Mouse (Mus musculus): ENCODE data around the gene Trub2. TPM values are rescaled to one million over a fixed set of nuclear protein-coding genes. Genes with fewer than 3 reads are reported as not detected.
"Not testable (repeated sequence)": the region's sequence is repeated elsewhere in the genome, so short reads cannot be mapped to it uniquely, and the experiment has no call there.

Gene Trub2
- polyA plus RNA-seq, 1 experiment = 0.20 TPM

DNA sequence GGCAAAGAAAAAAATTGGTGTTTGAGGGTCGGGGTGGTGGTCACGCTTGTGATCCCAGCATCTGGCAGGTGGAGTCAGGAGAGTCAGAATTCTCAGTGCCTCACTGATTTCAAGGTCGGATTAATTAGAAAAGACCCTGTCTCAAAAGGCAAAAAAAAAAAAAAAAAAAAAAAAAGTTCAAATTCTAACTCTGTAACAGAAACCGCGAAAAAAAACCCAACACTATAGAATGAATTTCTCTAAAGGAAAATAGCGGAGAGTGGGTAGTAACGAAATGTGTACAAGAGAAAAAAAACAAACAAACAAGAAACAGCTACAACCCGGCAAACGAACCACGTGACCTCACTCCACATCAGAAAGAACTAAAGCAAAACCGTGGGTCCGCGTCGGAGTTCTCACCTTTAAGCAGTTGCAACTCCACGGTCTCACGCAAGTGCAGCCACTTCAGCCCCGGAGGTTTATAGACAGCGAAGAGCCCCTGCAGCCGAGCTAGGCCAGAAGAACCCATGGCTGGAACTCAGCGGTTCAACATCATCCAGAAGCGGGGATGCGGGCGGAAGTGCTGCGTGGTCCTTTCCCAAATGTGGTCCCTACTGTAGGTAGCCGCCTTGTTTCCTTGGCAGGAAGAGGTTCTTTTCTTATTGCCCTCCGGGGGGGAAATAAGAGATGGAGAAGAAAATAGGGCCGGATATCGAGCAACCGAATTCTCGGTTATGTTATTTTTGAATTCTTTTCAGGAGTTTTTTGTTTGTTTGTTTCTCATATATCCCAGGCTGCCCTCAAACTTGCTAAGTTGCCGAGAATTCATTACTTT, 991 bp downstream of the Trub2 start, which contains the start of gene Coq4:
Coq4 (plus strand) TSS at position 390 of the 814 bp plus-strand sequence.
- Histone ChIP-seq H3K36me3 (ENCODE audit: control insufficient read depth) (peaks cover 58% of the 10 kb centered on the region), H3K27me3 (ENCODE audit: control insufficient read depth) (no peaks in the 10 kb centered on the region), H3K4me3 (replicated peaks) (peak within 1 kb of the TSS; percentile 81), H3K4me1 (ENCODE audit: control insufficient read depth) (peaks cover 25% of the 10 kb centered on the region), H3K9me3 (ENCODE audit: control insufficient read depth, low read length) (no peaks in the 10 kb centered on the region; the same call in 1 of the 2 replicates)
- TF ChIP-seq TAL1 (IDR thresholded peaks at IDR 0.05; ENCODE audit: low read length) (no peak), GATA1 (IDR thresholded peaks at IDR 0.05; ENCODE audit: low read length) (no peak)

DNA sequence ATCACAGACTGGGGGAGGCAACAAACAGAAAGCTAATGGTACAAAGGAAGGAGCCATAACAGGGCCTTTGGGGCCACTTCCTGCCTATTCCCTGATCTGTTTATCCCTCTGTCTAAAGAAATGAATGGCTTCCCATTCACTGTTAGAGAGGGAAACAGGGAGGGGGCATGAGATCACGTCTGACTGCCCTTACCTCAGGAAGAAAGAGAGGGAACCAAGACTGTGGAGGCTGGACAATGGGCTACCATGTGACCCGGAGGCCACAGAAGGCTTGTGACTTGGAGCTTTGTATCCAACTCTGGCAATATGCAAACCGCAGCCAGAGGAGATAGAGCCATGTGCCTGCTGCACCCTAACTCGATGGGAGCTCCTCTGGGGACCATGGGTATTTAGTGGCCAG, 4.0 kb downstream of the Trub2 start:
- H3K4me3 ChIP-seq (replicated peaks) = no peak overlapping the region
- no peaks in the 10 kb centered on the region for H3K27me3 ChIP-seq (ENCODE audit: control insufficient read depth)
- TF ChIP-seq TAL1 (IDR thresholded peaks at IDR 0.05; ENCODE audit: low read length) = no peak
- TF ChIP-seq GATA1 (IDR thresholded peaks at IDR 0.05; ENCODE audit: low read length) = no peak
- peaks cover 68% of the 10 kb centered on the region for H3K36me3 ChIP-seq (ENCODE audit: control insufficient read depth)
- H3K4me1 ChIP-seq (ENCODE audit: control insufficient read depth) = peaks cover 24% of the 10 kb centered on the region
- H3K9me3 ChIP-seq (ENCODE audit: control insufficient read depth, low read length) = peaks cover 8% of the 10 kb centered on the region; the same call in 1 of the 2 replicates

DNA sequence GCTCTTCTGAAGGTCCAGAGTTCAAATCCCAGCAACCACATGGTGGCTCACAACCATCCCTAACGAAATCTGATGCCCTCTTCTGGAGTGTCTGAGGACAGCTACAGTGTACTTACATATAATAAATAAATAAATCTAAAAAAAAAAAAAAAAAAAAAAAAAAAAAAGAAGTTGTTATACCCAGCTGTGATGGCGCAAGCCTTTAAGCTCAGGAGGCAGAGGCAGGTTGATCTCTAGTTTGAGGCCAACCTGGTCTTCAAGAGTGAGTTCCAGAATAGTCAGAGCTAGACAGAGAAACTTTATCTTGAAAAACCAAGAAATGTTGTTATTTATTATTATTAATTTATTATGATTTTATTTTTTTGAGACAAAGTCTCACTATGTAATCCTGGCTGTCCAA, 7.0 kb downstream of the Trub2 start:
- H3K27me3 ChIP-seq (ENCODE audit: control insufficient read depth); H3K9me3 ChIP-seq (ENCODE audit: control insufficient read depth, low read length); H3K4me1 ChIP-seq (ENCODE audit: control insufficient read depth); H3K4me3 ChIP-seq (replicated peaks): not testable (repeated sequence)
- peaks cover 95% of the 10 kb centered on the region for H3K36me3 ChIP-seq (ENCODE audit: control insufficient read depth)

DNA sequence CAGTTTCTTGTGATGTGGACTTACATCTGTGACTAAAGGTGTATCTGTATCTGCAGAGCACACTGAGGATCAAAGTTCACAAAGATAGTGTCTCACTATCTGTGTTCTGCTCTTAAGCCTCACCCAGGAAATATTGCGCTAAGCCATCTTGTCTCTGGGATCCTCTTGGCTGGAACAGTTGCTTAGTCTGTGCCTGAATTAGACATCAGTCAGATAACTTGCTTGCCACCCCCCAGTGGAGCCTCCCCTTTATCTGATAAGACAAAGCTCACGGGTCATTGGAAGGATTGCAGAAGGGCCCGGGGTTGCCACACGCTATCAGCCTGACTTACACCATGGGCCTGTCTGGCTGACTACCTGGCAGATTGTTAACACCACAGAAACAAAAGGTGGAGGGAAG, 15.0 kb downstream of the Trub2 start:
- Histone ChIP-seq H3K4me3 (replicated peaks) (no peak overlapping the region), H3K27me3 (ENCODE audit: control insufficient read depth) (no peaks in the 10 kb centered on the region), H3K4me1 (ENCODE audit: control insufficient read depth) (peaks cover 12% of the 10 kb centered on the region), H3K9me3 (ENCODE audit: control insufficient read depth, low read length) (no peaks in the 10 kb centered on the region; the same call in 1 of the 2 replicates), H3K36me3 (ENCODE audit: control insufficient read depth) (peaks cover 31% of the 10 kb centered on the region)
- no peak for TF ChIP-seq GATA1 (IDR thresholded peaks at IDR 0.05; ENCODE audit: low read length)

GRCm38 (mm10) chr2:29771611-29772461, 16.5 kb downstream of the Trub2 start:
- peaks cover 12% of the 10 kb centered on the region for H3K4me1 ChIP-seq (ENCODE audit: control insufficient read depth)
- no peak overlapping the region for H3K4me3 ChIP-seq (replicated peaks)
- H3K27me3 ChIP-seq (ENCODE audit: control insufficient read depth) = no peaks in the 10 kb centered on the region

DNA sequence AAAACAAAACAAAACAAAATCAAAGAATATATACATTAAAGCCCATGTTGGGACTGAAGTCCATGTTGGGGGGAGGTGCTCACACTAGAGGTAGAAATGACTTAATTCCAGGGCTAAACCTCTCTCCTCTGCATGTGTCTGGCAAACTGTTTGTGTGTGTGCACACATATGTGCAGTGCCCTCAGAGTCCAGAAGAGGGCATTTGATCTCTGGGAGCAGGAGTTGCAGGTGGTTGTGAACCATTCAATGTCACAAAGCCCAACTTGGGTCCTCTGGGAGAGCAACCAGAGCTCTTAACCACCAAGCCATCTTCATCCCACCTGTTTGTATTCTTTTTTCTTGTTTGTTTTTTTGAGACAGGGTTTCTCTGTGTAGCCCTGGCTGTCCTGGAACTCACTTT, 18.1 kb downstream of the Trub2 start:
- H3K9me3 ChIP-seq (ENCODE audit: control insufficient read depth, low read length) = no peaks in the 10 kb centered on the region; the same call in 1 of the 2 replicates
- H3K36me3 ChIP-seq (ENCODE audit: control insufficient read depth) = peaks cover 4% of the 10 kb centered on the region
- H3K4me1 ChIP-seq (ENCODE audit: control insufficient read depth) = peaks cover 12% of the 10 kb centered on the region
- TF ChIP-seq GATA1 (IDR thresholded peaks at IDR 0.05; ENCODE audit: low read length) = no peak
- TF ChIP-seq TAL1 (IDR thresholded peaks at IDR 0.05; ENCODE audit: low read length) = no peak
- no peaks in the 10 kb centered on the region for H3K27me3 ChIP-seq (ENCODE audit: control insufficient read depth)
- no peak overlapping the region for H3K4me3 ChIP-seq (replicated peaks)

More at GRCm38 (mm10) chr2:29771611-29772461, 16.5 kb downstream of the Trub2 start:
- TF ChIP-seq GATA1 (IDR thresholded peaks at IDR 0.05; ENCODE audit: low read length) (no peak), TAL1 (IDR thresholded peaks at IDR 0.05; ENCODE audit: low read length) (no peak)
- Histone ChIP-seq H3K9me3 (ENCODE audit: control insufficient read depth, low read length) (no peaks in the 10 kb centered on the region; the same call in 1 of the 2 replicates), H3K36me3 (ENCODE audit: control insufficient read depth) (peaks cover 16% of the 10 kb centered on the region)

- H3K9me3 ChIP-seq (ENCODE audit: control insufficient read depth, low read length) = no peaks in the 10 kb centered on the region; the same call in 1 of the 2 replicates
- no peak overlapping the region for H3K4me3 ChIP-seq (replicated peaks)
- no peak for TF ChIP-seq GATA1 (IDR thresholded peaks at IDR 0.05; ENCODE audit: low read length)
- no peak for TF ChIP-seq TAL1 (IDR thresholded peaks at IDR 0.05; ENCODE audit: low read length)
- H3K36me3 ChIP-seq (ENCODE audit: control insufficient read depth) = peaks cover 2% of the 10 kb centered on the region; the same call in 1 of the 2 replicates
- H3K27me3 ChIP-seq (ENCODE audit: control insufficient read depth) = no peaks in the 10 kb centered on the region
- peaks cover 10% of the 10 kb centered on the region for H3K4me1 ChIP-seq (ENCODE audit: control insufficient read depth)
Measured at GRCm38 (mm10) chr2:29768901-29769300, 19.4 kb downstream of the Trub2 start.

DNA sequence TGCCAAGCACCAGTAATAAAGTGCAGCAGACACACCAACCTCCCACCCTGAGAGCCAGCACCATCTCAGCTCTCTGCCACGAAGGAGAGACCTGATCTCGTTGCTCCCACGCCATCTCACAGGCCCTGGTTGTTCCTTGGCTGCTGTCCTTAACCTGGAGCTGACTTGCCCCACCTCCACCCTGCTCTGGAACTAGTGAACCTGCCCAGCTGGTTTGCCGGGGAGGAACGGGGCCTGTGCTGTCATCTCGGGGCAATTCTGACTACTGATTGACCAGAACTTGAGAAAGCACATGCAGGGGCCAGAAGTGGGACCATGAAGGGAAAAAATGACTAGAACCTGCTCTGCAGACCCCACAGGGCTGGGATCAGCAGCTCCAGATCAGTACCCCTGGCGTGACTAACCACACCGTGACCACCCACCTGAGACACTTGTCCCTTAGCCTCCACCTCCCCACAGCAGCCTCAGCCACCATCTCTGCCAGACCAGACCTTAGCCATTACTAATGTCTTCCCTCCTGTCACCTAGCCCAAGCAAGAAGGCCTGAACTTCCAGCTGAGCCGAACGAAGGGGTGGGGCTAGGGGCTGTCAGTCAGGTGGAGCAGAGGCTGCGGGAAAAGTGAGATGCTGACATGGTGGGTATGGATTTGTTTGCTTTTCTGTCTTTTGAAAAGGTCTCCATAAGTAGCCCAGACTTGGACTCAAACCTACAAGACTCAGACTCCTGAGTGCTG, 20.2 kb downstream of the Trub2 start:
- TF ChIP-seq TAL1 (IDR thresholded peaks at IDR 0.05; ENCODE audit: low read length) = no peak
- Histone ChIP-seq H3K36me3 (ENCODE audit: control insufficient read depth) (no peaks in the 10 kb centered on the region), H3K4me1 (ENCODE audit: control insufficient read depth) (peaks cover 3% of the 10 kb centered on the region), H3K27me3 (ENCODE audit: control insufficient read depth) (no peaks in the 10 kb centered on the region), H3K4me3 (replicated peaks) (no peak overlapping the region), H3K9me3 (ENCODE audit: control insufficient read depth, low read length) (no peaks in the 10 kb centered on the region; the same call in 1 of the 2 replicates)
